Mouse (Mus musculus) forebrain, embryonic 12.5 days (tissue): ENCODE results near the gene Hyls1. TPM values are rescaled to one million over a fixed set of nuclear protein-coding genes. Genes with fewer than 3 reads are reported as not detected.

Experiments
- ATAC-seq: fragments of 200-750 bp; cut with Nextera tagmentation; 2 replicates; pipeline ENCODE4 v1.8.0; 2017; ENCODE audit warnings: moderate TSS enrichment; ENCODE audit not compliant: low FRiP score
- H3K27ac ChIP-seq: fragments of 300-500 bp; sonication (generic); 2 replicates; pipeline ENCODE4 v1.5.1; 2016; ENCODE audit warnings: mild to moderate bottlenecking
- H3K27me3 ChIP-seq: fragments of 300-500 bp; sonication (generic); 2 replicates; pipeline ENCODE4 v1.6.1; 2016; ENCODE audit warnings: mild to moderate bottlenecking
- H3K36me3 ChIP-seq: fragments of 300-500 bp; sonication (generic); replicated peaks from 2 replicates; pipeline ENCODE4 v1.6.1; 2016; ENCODE audit warnings: mild to moderate bottlenecking
- H3K4me1 ChIP-seq: fragments of 300-500 bp; sonication (generic); 2 replicates; pipeline ENCODE4 v1.6.1; 2016
- H3K4me2 ChIP-seq: fragments of 300-500 bp; sonication (generic); 2 replicates; pipeline ENCODE4 v1.6.1; 2016; ENCODE audit warnings: mild to moderate bottlenecking, moderate library complexity
- H3K4me3 ChIP-seq: fragments of 300-500 bp; sonication (generic); replicated peaks from 2 replicates; pipeline ENCODE4 v1.5.1; 2016; ENCODE audit warnings: mild to moderate bottlenecking
- H3K9ac ChIP-seq: fragments of 300-500 bp; sonication (generic); 2 replicates; pipeline ENCODE4 v1.6.1; 2016; ENCODE audit warnings: mild to moderate bottlenecking
- H3K9me3 ChIP-seq: fragments of 300-500 bp; sonication (generic); 2 replicates; pipeline ENCODE4 v1.6.1; 2016
- WGBS: fragments of 180-500 bp; shearing (Covaris S2); methylation state at CpG from one replicate; pipeline ENCODE4 v1.1.7; 2016; 5-methylcytosine and 5-hydroxymethylcytosine counted together
- polyA plus RNA-seq: library from polyadenylated mRNA; unstranded; fragments of >200 nt; fragmentation: Nextera tagmentation; extraction: Ambion mirVana; gene quantifications from 2 replicates; pipeline ENCODE4 v1.2.1, GENCODE M21; 2016

Gene Hyls1
- polyA plus RNA-seq, 1 experiment from 2014 or later, result 26.7 TPM

- Histone ChIP-seq H3K9ac (no peak within 1 kb of the TSS), H3K36me3 (no peaks in the 10 kb centered on the region)
- WGBS, result 81% methylated on average over 3 of the region's 3 CpGs
Observed at GRCm38 (mm10) chr9:35518169-35518568, 52.0 kb downstream of the Hyls1 start, which contains the start of gene Gm1113. Gene Gm1113 (minus strand): TSS chr9:35518269.

GRCm38 (mm10) chr9:35516711-35517110, 53.5 kb downstream of the Hyls1 start:
- H3K4me3 ChIP-seq, result no peak overlapping the region
- no peaks in the 10 kb centered on the region for H3K9me3 ChIP-seq
- no peaks in the 10 kb centered on the region for H3K4me1 ChIP-seq
- H3K27me3 ChIP-seq, result peaks cover 6% of the 10 kb centered on the region; the same call in 1 of the 2 replicates
- no peak overlapping the region for H3K9ac ChIP-seq
- H3K36me3 ChIP-seq, result no peaks in the 10 kb centered on the region
- no peak overlapping the region for H3K27ac ChIP-seq
- WGBS, result 90% methylated on average over 16 of the region's 16 CpGs
- ATAC-seq, result no peak
- no peak overlapping the region for H3K4me2 ChIP-seq

More at GRCm38 (mm10) chr9:35518169-35518568, 52.0 kb downstream of the Hyls1 start, which contains the start of gene Gm1113:
- Histone ChIP-seq H3K4me3 (no peak within 1 kb of the TSS), H3K4me2 (no peak within 1 kb of the TSS), H3K27me3 (peaks cover 7% of the 10 kb centered on the region; the same call in 1 of the 2 replicates), H3K4me1 (peaks cover 5% of the 10 kb centered on the region; the same call in 1 of the 2 replicates), H3K9me3 (no peaks in the 10 kb centered on the region), H3K27ac (no peak within 1 kb of the TSS)
- ATAC-seq, result no peak

GRCm38 (mm10) chr9:35516182-35516581, 54.0 kb downstream of the Hyls1 start:
- Histone ChIP-seq H3K9ac (no peak overlapping the region), H3K27ac (no peak overlapping the region), H3K4me2 (no peak overlapping the region), H3K36me3 (no peaks in the 10 kb centered on the region), H3K27me3 (0 out of 2 replicates have a peak, but pooled peaks cover 3% of the 10 kb centered on the region), H3K9me3 (no peaks in the 10 kb centered on the region), H3K4me3 (no peak overlapping the region), H3K4me1 (no peaks in the 10 kb centered on the region)
- no peak for ATAC-seq
- WGBS, result 83% methylated on average over 5 of the region's 5 CpGs

DNA sequence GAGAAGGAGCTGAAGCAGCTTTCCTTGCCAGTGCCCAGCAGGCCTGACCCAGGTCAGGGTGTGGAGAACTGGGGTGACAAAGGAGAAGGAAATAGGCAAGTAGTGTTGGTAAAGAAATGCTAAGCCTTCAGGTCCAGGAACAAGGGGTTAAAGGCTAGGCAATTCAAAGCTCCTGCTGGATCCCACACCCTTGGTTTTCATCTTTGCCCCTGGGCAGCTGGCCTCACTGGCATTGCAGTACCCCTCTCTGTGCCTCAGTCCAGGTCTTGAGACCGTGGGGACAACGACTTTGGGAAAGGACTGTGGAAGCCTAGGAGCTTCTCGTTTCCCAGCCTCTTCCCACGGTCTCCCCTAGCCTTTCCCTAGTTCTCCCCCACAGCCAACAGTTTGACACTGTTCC, 56.3 kb downstream of the Hyls1 start:
- WGBS, result 93% methylated on average over 4 of the region's 4 CpGs
- Histone ChIP-seq H3K9me3 (no peaks in the 10 kb centered on the region), H3K4me2 (no peak overlapping the region), H3K4me3 (no peak overlapping the region), H3K4me1 (no peaks in the 10 kb centered on the region), H3K9ac (no peak overlapping the region), H3K27ac (no peak overlapping the region), H3K36me3 (no peaks in the 10 kb centered on the region), H3K27me3 (0 out of 2 replicates have a peak, but pooled peaks cover 4% of the 10 kb centered on the region)
- ATAC-seq, result no peak

Other genes starting within 250 kb of the Hyls1 start
- 23.4 and 23.7 TPM in 2 replicates for gene Cdon, start 149.3 kb downstream of the Hyls1 start, polyA plus RNA-seq
- not detected in 2 replicates for gene Gm1113, start 52.1 kb downstream of the Hyls1 start, polyA plus RNA-seq
- gene Ddx25, start 11.9 kb downstream of the Hyls1 start, polyA plus RNA-seq, result 10.4 and 11.4 TPM in 2 replicates
- 19.1 and 19.3 TPM in 2 replicates for gene Pus3, start 11.8 kb downstream of the Hyls1 start, polyA plus RNA-seq
- 2.3 TPM in 2 replicates for gene Pate2, start 114 bp downstream of the Hyls1 start, polyA plus RNA-seq
- not detected in 2 replicates for gene Pate4, start 41.5 kb upstream of the Hyls1 start, polyA plus RNA-seq
- gene Pate3, start 77.8 kb upstream of the Hyls1 start, polyA plus RNA-seq, result 0.19 TPM in 1 of 2 replicates, not detected in the other
- gene Pate1, start 117.0 kb upstream of the Hyls1 start, polyA plus RNA-seq, result not detected in 2 replicates
- not detected in 2 replicates for gene Gm17677, start 170.7 kb upstream of the Hyls1 start, polyA plus RNA-seq
- gene Gm17727, start 207.7 kb upstream of the Hyls1 start, polyA plus RNA-seq, result not detected in 2 replicates
- gene Gm27235, start 219.7 kb upstream of the Hyls1 start, polyA plus RNA-seq, result not detected in 2 replicates
- not detected in 2 replicates for gene D730048I06Rik, start 219.7 kb upstream of the Hyls1 start, polyA plus RNA-seq